Mouse (Mus musculus) midbrain, embryonic 10.5 days (tissue): ENCODE data around the gene Kcna6. TPM values are rescaled to one million over a fixed set of nuclear protein-coding genes. Genes with fewer than 3 reads are reported as not detected.

Experiments used
- DNase-seq: peaks from one replicate; pipeline ENCODE4 v3.0.0-alpha.2; 2017; ENCODE audit warnings: low spot score
- H3K27ac ChIP-seq: fragments of 300-500 bp; sonication (generic); replicated peaks from 2 replicates; pipeline ENCODE4 v1.5.1; 2016; ENCODE audit warnings: mild to moderate bottlenecking
- H3K27me3 ChIP-seq: fragments of 300-500 bp; sonication (generic); 2 replicates; pipeline ENCODE4 v1.6.1; 2016; ENCODE audit warnings: low read depth, mild to moderate bottlenecking; ENCODE audit not compliant: poor library complexity, severe bottlenecking
- H3K36me3 ChIP-seq: fragments of 300-500 bp; sonication (generic); 2 replicates; pipeline ENCODE4 v1.6.1; 2016; ENCODE audit warnings: mild to moderate bottlenecking, moderate library complexity
- H3K4me1 ChIP-seq: fragments of 300-500 bp; sonication (generic); 2 replicates; pipeline ENCODE4 v1.6.1; 2016
- H3K4me3 ChIP-seq: fragments of 300-500 bp; sonication (generic); 2 replicates; pipeline ENCODE4 v1.5.1; 2016; ENCODE audit warnings: mild to moderate bottlenecking, moderate library complexity
- H3K9me3 ChIP-seq: fragments of 300-500 bp; sonication (generic); replicated peaks from 2 replicates; pipeline ENCODE4 v1.6.1; 2016; ENCODE audit warnings: mild to moderate bottlenecking
- WGBS: fragments of 180-500 bp; shearing (Covaris S2); methylation state at CpG from one replicate; pipeline ENCODE4 v1.1.7; 2016; 5-methylcytosine and 5-hydroxymethylcytosine counted together
- polyA plus RNA-seq: library from polyadenylated mRNA; unstranded; fragments of >200 nt; fragmentation: Nextera tagmentation; extraction: Ambion mirVana; gene quantifications from 2 replicates; pipeline ENCODE4 v1.2.1, GENCODE M21; 2016

Gene Kcna6
- polyA plus RNA-seq, result 3.4 and 4.9 TPM in 2 replicates

GRCm38 (mm10) chr6:126740211-126741142 is at the start of gene Kcna6:
TSS of gene Kcna6 (minus strand) at chr6:126740674.
- WGBS, result 3% methylated on average over 36 of the region's 36 CpGs
- Histone ChIP-seq H3K4me1 (peaks cover 23% of the 10 kb centered on the region), H3K9me3 (no peaks in the 10 kb centered on the region), H3K27ac (peak within 1 kb of the TSS; percentile 72), H3K27me3 (peaks cover 67% of the 10 kb centered on the region), H3K36me3 (no peaks in the 10 kb centered on the region), H3K4me3 (peak within 1 kb of the TSS; percentile 71)
- DNase-seq, result peak; percentile 74

GRCm38 (mm10) chr6:126788863-126789262 is 48.4 kb upstream of the Kcna6 start:
- 75% methylated on average over 8 of the region's 8 CpGs for WGBS
- Histone ChIP-seq H3K27me3 (no peaks in the 10 kb centered on the region), H3K27ac (no peak overlapping the region), H3K4me1 (no peaks in the 10 kb centered on the region), H3K4me3 (no peak overlapping the region), H3K9me3 (0 out of 2 replicates have a peak, but pooled peaks cover 3% of the 10 kb centered on the region), H3K36me3 (no peaks in the 10 kb centered on the region)
- no peak for DNase-seq

DNA sequence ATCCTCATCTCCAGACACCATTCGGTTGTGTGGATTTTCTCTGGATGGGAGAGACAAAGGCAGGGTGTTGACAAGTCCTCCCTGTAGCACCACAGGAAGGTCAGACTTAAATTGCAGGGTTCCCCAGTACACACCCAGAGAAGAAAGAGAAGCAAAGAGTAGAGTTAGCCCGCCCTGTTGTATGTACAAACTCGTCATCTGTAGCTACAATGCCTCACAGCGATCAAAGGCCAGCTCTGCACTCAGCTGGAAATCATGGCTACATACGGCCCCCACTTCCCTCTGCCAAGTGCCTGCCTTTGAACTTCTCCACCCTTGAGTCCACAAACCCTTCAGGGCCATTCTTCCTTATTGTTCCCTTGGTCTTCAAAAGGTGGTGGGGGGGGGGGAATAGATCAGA is 43.7 kb upstream of the Kcna6 start:
- Histone ChIP-seq H3K27me3 (no peaks in the 10 kb centered on the region), H3K9me3 (no peaks in the 10 kb centered on the region), H3K27ac (no peak overlapping the region), H3K36me3 (no peaks in the 10 kb centered on the region), H3K4me1 (no peaks in the 10 kb centered on the region), H3K4me3 (no peak overlapping the region)
- DNase-seq, result no peak
- 70% methylated on average over 5 of the region's 5 CpGs for WGBS

DNA sequence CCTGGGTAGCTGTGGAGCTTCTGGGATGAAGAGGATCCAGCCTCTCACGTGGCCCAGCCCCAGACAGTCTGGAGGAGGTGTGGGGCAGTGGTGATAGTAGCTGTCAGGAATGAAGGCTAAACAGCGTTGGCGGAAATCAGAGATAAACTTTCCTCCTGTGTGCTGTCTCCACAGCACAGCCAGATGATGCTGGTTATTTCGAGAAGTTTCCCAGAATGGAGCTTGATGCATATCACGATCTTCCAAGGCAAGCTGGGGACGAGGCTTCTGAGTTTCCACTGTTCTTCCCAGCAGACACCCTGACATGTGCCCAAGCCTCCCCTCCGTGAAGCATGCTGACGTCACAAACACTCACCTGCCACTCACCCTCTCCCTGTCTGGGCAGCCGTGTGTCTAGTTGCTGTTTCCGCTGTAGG is 43.2 kb upstream of the Kcna6 start:
- Histone ChIP-seq H3K9me3 (no peaks in the 10 kb centered on the region), H3K4me1 (no peaks in the 10 kb centered on the region), H3K36me3 (no peaks in the 10 kb centered on the region), H3K27ac (no peak overlapping the region), H3K4me3 (no peak overlapping the region), H3K27me3 (no peaks in the 10 kb centered on the region)
- no peak for DNase-seq
- 78% methylated on average over 10 of the region's 10 CpGs for WGBS

- 91% methylated on average over 1 of the region's 1 CpGs for WGBS
- H3K36me3 ChIP-seq, result no peaks in the 10 kb centered on the region
- no peaks in the 10 kb centered on the region for H3K4me1 ChIP-seq
- H3K27ac ChIP-seq, result no peak overlapping the region
- no peak overlapping the region for H3K4me3 ChIP-seq
- no peaks in the 10 kb centered on the region for H3K27me3 ChIP-seq
- no peaks in the 10 kb centered on the region for H3K9me3 ChIP-seq
- DNase-seq, result no peak
These were observed 42.6 kb upstream of the Kcna6 start for GRCm38 (mm10) chr6:126783056-126783455.

GRCm38 (mm10) chr6:126777889-126778288 is 37.4 kb upstream of the Kcna6 start:
- Histone ChIP-seq H3K4me1 (peaks cover 6% of the 10 kb centered on the region), H3K36me3 (no peaks in the 10 kb centered on the region), H3K4me3 (no peak overlapping the region), H3K27me3 (no peaks in the 10 kb centered on the region), H3K27ac (no peak overlapping the region), H3K9me3 (no peaks in the 10 kb centered on the region)
- WGBS, result 87% methylated on average over 6 of the region's 6 CpGs
- DNase-seq, result no peak

GRCm38 (mm10) chr6:126773873-126774272 is 33.4 kb upstream of the Kcna6 start:
- Histone ChIP-seq H3K36me3 (no peaks in the 10 kb centered on the region), H3K9me3 (no peaks in the 10 kb centered on the region), H3K4me1 (peaks cover 17% of the 10 kb centered on the region), H3K27me3 (no peaks in the 10 kb centered on the region), H3K27ac (no peak overlapping the region), H3K4me3 (no peak overlapping the region)
- 64% methylated on average over 4 of the region's 4 CpGs for WGBS
- DNase-seq, result no peak

GRCm38 (mm10) chr6:126772326-126772725 is 31.9 kb upstream of the Kcna6 start:
- no peak for DNase-seq
- Histone ChIP-seq H3K4me3 (no peak overlapping the region), H3K4me1 (peaks cover 33% of the 10 kb centered on the region), H3K36me3 (no peaks in the 10 kb centered on the region), H3K9me3 (no peaks in the 10 kb centered on the region), H3K27ac (peak overlapping the region; percentile 34; the same call in 1 of the 2 replicates), H3K27me3 (no peaks in the 10 kb centered on the region)
- WGBS, result 82% methylated on average over 4 of the region's 4 CpGs

GRCm38 (mm10) chr6:126770146-126770731 is 29.8 kb upstream of the Kcna6 start:
- H3K4me1 ChIP-seq, result peaks cover 46% of the 10 kb centered on the region
- no peaks in the 10 kb centered on the region for H3K36me3 ChIP-seq
- WGBS, result 90% methylated on average over 12 of the region's 12 CpGs

GRCm38 (mm10) chr6:126768957-126769665 is 28.6 kb upstream of the Kcna6 start:
- DNase-seq, result no peak
- 75% methylated on average over 11 of the region's 11 CpGs for WGBS
- Histone ChIP-seq H3K27me3 (no peaks in the 10 kb centered on the region), H3K4me1 (peaks cover 51% of the 10 kb centered on the region), H3K4me3 (no peak overlapping the region), H3K9me3 (no peaks in the 10 kb centered on the region), H3K27ac (peak overlapping the region; percentile 76), H3K36me3 (no peaks in the 10 kb centered on the region)

More at GRCm38 (mm10) chr6:126770146-126770731, 29.8 kb upstream of the Kcna6 start:
- Histone ChIP-seq H3K4me3 (no peak overlapping the region), H3K9me3 (no peaks in the 10 kb centered on the region), H3K27me3 (no peaks in the 10 kb centered on the region), H3K27ac (no peak overlapping the region)
- DNase-seq, result no peak

GRCm38 (mm10) chr6:126767610-126768532 is 27.4 kb upstream of the Kcna6 start:
- Histone ChIP-seq H3K9me3 (no peaks in the 10 kb centered on the region), H3K36me3 (no peaks in the 10 kb centered on the region), H3K27me3 (no peaks in the 10 kb centered on the region), H3K27ac (peak overlapping the region; percentile 76), H3K4me3 (no peak overlapping the region), H3K4me1 (peaks cover 44% of the 10 kb centered on the region)
- no peak for DNase-seq
- WGBS, result 38% methylated on average over 7 of the region's 7 CpGs

GRCm38 (mm10) chr6:126766552-126766951 is 26.1 kb upstream of the Kcna6 start:
- peaks cover 43% of the 10 kb centered on the region for H3K4me1 ChIP-seq
- no peak for DNase-seq
- peak overlapping the region; percentile 76; the same call in 1 of the 2 replicates for H3K27ac ChIP-seq
- H3K27me3 ChIP-seq, result no peaks in the 10 kb centered on the region
- 70% methylated on average over 5 of the region's 5 CpGs for WGBS
- no peaks in the 10 kb centered on the region for H3K9me3 ChIP-seq
- H3K36me3 ChIP-seq, result no peaks in the 10 kb centered on the region
- no peak overlapping the region for H3K4me3 ChIP-seq
